Mouse (Mus musculus) MEL (cell line): ENCODE data around the gene Ccdc194. TPM values are rescaled to one million over a fixed set of nuclear protein-coding genes. Genes with fewer than 3 reads are reported as not detected.

Experiments used
- DNase-seq: peaks from one replicate; pipeline ENCODE4 v3.0.0; 2011; ENCODE audit warnings: low read depth, low spot score
- H3K27ac ChIP-seq: 2 replicates; pipeline ENCODE4 v1.5.1; 2012; ENCODE audit warnings: low read depth, mild to moderate bottlenecking, control low read depth, low read length, moderate library complexity; ENCODE audit not compliant: control insufficient read depth
- H3K27me3 ChIP-seq, 2 experiments: fragments of 150-350 bp in 1 of 2; sonication (generic) in 1 of 2; 2 replicates each; pipeline ENCODE4 v1.6.1; 2012; ENCODE audit warnings: low read length in 2 of 2, mild to moderate bottlenecking in 2 of 2, improper control_type of control experiment in 1 of 2, moderate library complexity in 1 of 2; ENCODE audit not compliant: insufficient read depth in 2 of 2, control insufficient read depth in 1 of 2
- H3K36me3 ChIP-seq, 2 experiments: 2 replicates each; pipeline ENCODE4 v1.6.1; 2012 to 2014; ENCODE audit warnings: low read length in 2 of 2, improper control_type of control experiment in 1 of 2, inconsistent platforms in 1 of 2, mild to moderate bottlenecking in 1 of 2; ENCODE audit not compliant: insufficient read depth in 2 of 2, control insufficient read depth in 1 of 2
- H3K4me1 ChIP-seq, 2 experiments: fragments of 150-350 bp in 1 of 2; sonication (generic) in 1 of 2; 2 replicates each; pipeline ENCODE4 v1.6.1; 2012; ENCODE audit warnings: low read length in 2 of 2, improper control_type of control experiment in 1 of 2, mild to moderate bottlenecking in 1 of 2; ENCODE audit not compliant: insufficient read depth in 2 of 2, control insufficient read depth in 1 of 2
- H3K4me3 ChIP-seq, 2 experiments: fragments of 150-350 bp in 1 of 2; sonication (generic) in 1 of 2; 2 replicates each; pipeline ENCODE4 v1.5.1; 2012; ENCODE audit warnings: low read depth in 2 of 2, low read length in 2 of 2, mild to moderate bottlenecking in 2 of 2, moderate library complexity in 2 of 2, control low read depth in 1 of 2, improper control_type of control experiment in 1 of 2; ENCODE audit not compliant: control insufficient read depth in 1 of 2, insufficient read depth in 1 of 2
- H3K79me2 ChIP-seq: 2 replicates; pipeline ENCODE4 v1.6.1; 2012; ENCODE audit warnings: mild to moderate bottlenecking, low read length, moderate library complexity; ENCODE audit not compliant: control insufficient read depth, poor library complexity, insufficient read depth
- H3K9ac ChIP-seq: 2 replicates; pipeline ENCODE4 v1.6.1; 2012; ENCODE audit warnings: low read depth, mild to moderate bottlenecking, control low read depth, low read length, moderate library complexity; ENCODE audit not compliant: control insufficient read depth, poor library complexity, severe bottlenecking
- H3K9me3 ChIP-seq: fragments of 150-350 bp; sonication (generic); replicated peaks from 2 replicates; pipeline ENCODE4 v1.6.1; 2012; ENCODE audit warnings: mild to moderate bottlenecking, low read length, improper control_type of control experiment, moderate library complexity; ENCODE audit not compliant: insufficient read depth
- CHD1 ChIP-seq: IDR thresholded peaks from 2 replicates; pipeline ENCODE4 v1.6.1; 2012; ENCODE audit warnings: low read depth, mild to moderate bottlenecking, inconsistent platforms, low read length, improper control_type of control experiment
- CTCF ChIP-seq, 3 experiments: IDR thresholded peaks in 2 of 3; conservative IDR thresholded peaks in 1 of 3; 2 replicates each; pipeline ENCODE4 v1.5.1; 2011 to 2012; ENCODE audit warnings: low read length in 3 of 3, low read depth in 2 of 3, mild to moderate bottlenecking in 2 of 3, improper control_type of control experiment in 1 of 3, inconsistent platforms in 1 of 3, mixed read lengths in 1 of 3, moderate library complexity in 1 of 3; ENCODE audit not compliant: control insufficient read depth in 1 of 3, insufficient read depth in 1 of 3, poor library complexity in 1 of 3, severe bottlenecking in 1 of 3
- ELF1 ChIP-seq: IDR thresholded peaks from 2 replicates; pipeline ENCODE4 v1.6.1; 2014; ENCODE audit warnings: low read depth, mild to moderate bottlenecking, inconsistent platforms, low read length, improper control_type of control experiment, moderate library complexity
- EP300 ChIP-seq, 2 experiments: IDR thresholded peaks; 2 replicates each; pipeline ENCODE4 v1.6.1; 2011; ENCODE audit warnings: improper control_type of control experiment in 2 of 2, low read length in 2 of 2, low read depth in 1 of 2, mild to moderate bottlenecking in 1 of 2
- GABPA ChIP-seq: IDR thresholded peaks from 2 replicates; pipeline ENCODE4 v1.6.1; 2012; ENCODE audit warnings: low read depth, mild to moderate bottlenecking, inconsistent platforms, low read length, improper control_type of control experiment, moderate library complexity
- GATA1 ChIP-seq: IDR thresholded peaks from 2 replicates; pipeline ENCODE4 v1.6.1; 2011; ENCODE audit warnings: low read depth, low read length, improper control_type of control experiment
- JUND ChIP-seq: IDR thresholded peaks from 2 replicates; pipeline ENCODE4 v1.6.1; 2011; ENCODE audit warnings: low read depth, mild to moderate bottlenecking, improper control_type of control experiment, low read length
- MAZ ChIP-seq: IDR thresholded peaks from 2 replicates; pipeline ENCODE4 v1.6.1; 2012; ENCODE audit warnings: low read depth, mild to moderate bottlenecking, inconsistent platforms, low read length, improper control_type of control experiment
- MXI1 ChIP-seq: IDR thresholded peaks from 2 replicates; pipeline ENCODE4 v1.6.1; 2011; ENCODE audit warnings: mild to moderate bottlenecking, low read depth, low read length, improper control_type of control experiment
- MYB ChIP-seq: IDR thresholded peaks from 2 replicates; pipeline ENCODE4 v1.6.1; 2011; ENCODE audit warnings: mild to moderate bottlenecking, low read depth, low read length, improper control_type of control experiment
- MYC ChIP-seq: IDR thresholded peaks from 2 replicates; pipeline ENCODE4 v1.6.1; 2011; ENCODE audit warnings: low read depth, mild to moderate bottlenecking, low read length, improper control_type of control experiment, moderate library complexity
- NRF1 ChIP-seq: IDR thresholded peaks from 2 replicates; pipeline ENCODE4 v1.6.1; 2014; ENCODE audit warnings: low read depth, mild to moderate bottlenecking, inconsistent platforms, low read length, improper control_type of control experiment, moderate library complexity; ENCODE audit not compliant: poor library complexity, insufficient read depth, severe bottlenecking
- POLR2AphosphoS5 ChIP-seq: IDR thresholded peaks from 2 replicates; pipeline ENCODE4 v1.6.1; 2012; ENCODE audit warnings: low read depth, borderline replicate concordance, mild to moderate bottlenecking, inconsistent platforms, low read length, moderate library complexity, mixed read lengths
- SMC3 ChIP-seq: IDR thresholded peaks from 2 replicates; pipeline ENCODE4 v1.6.1; 2011; ENCODE audit warnings: low read depth, low read length, improper control_type of control experiment
- TAL1 ChIP-seq: IDR thresholded peaks from 2 replicates; pipeline ENCODE4 v1.6.1; 2012; ENCODE audit warnings: mild to moderate bottlenecking, inconsistent platforms, low read length, moderate library complexity, mixed read lengths
- TCF12 ChIP-seq: IDR thresholded peaks from 2 replicates; pipeline ENCODE4 v1.6.1; 2014; ENCODE audit warnings: low read depth, mild to moderate bottlenecking, inconsistent platforms, low read length, improper control_type of control experiment, moderate library complexity
- USF2 ChIP-seq, 2 experiments: IDR thresholded peaks; 2 replicates each; pipeline ENCODE4 v1.6.1; 2011 to 2012; ENCODE audit warnings: improper control_type of control experiment in 2 of 2, low read length in 2 of 2, borderline replicate concordance in 1 of 2, inconsistent platforms in 1 of 2, low read depth in 1 of 2, mild to moderate bottlenecking in 1 of 2; ENCODE audit not compliant: insufficient read depth in 1 of 2
- polyA plus RNA-seq, 2 experiments: library from polyadenylated mRNA; stranded (reverse) in 1 of 2; unstranded in 1 of 2; fragments of >175 nt in 1 of 2; fragments of >200 nt in 1 of 2; gene quantifications; 2 replicates each; pipeline versions ENCODE4 v1.2.1 to v1.2.4; 2012; ENCODE audit warnings: low replicate concordance in 2 of 2, low read depth in 1 of 2; ENCODE audit not compliant: insufficient read length in 2 of 2, insufficient read depth in 1 of 2, missing spikeins in 1 of 2
- total RNA-seq: library from RNA; depleted of rRNA; stranded (reverse); fragments of 300-350 nt; gene quantifications from 2 replicates; pipeline ENCODE4 v1.2.3, GENCODE M21; 2012

Gene Ccdc194
- total and polyA plus RNA-seq, 3 experiments, result not detected

DNA sequence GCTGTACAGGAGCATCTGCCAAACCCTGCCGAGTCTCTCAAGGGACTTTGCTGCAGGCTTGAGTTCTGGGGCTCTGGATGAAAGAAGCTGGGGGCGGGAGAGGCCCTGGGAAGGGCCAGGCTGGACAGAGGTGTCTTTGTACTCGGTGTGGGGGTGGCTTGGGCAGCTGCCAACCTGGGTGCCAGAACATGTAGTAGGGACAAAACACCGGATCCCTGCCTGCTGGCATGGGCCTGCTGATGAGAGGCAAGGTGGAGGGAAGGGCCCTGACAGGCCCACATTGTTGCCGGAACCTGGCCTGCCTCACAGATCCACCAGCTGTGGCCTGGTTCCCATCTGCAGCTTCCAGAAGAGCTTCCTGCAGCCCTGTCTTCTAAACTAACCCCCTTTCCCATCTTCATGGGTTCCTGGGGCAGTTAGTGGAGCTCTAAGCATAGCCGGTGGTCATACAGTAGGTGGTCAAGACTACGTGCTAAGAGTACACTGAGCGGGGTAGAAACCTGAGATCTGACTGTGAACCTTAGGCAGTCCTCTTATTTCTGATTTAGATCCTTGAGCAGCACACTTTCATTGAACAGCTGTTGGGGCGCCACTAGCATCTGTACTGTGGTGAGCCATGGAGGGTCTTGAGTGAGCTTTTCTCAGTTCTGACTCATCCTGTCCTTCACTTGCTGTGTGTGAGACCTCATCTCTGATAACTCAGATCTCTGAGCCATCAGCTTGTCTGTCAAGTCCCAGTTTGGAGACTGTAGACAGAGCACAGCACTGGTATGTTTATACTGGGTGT, 47.5 kb upstream of the Ccdc194 start:
- H3K36me3 ChIP-seq, result no peaks in the 10 kb centered on the region
- no peaks in the 10 kb centered on the region for H3K9me3 ChIP-seq
- TF ChIP-seq POLR2AphosphoS5, result no peak
- no peak for TF ChIP-seq CHD1
- no peak for TF ChIP-seq USF2 (IDR thresholded peaks at IDR 0.05; ENCODE audit: borderline replicate concordance in 1 of 2, insufficient read depth in 1 of 2, low read depth in 1 of 2, low read length in 2 of 2)
- TF ChIP-seq MXI1, result no peak
- TF ChIP-seq EP300 (IDR thresholded peaks at IDR 0.05; ENCODE audit: low read depth in 1 of 2, low read length in 2 of 2), result no peak
- no peak overlapping the region for H3K9ac ChIP-seq
- H3K27ac ChIP-seq, result no peak overlapping the region
- no peaks in the 10 kb centered on the region; a peak in 2 of 4 replicates for H3K27me3 ChIP-seq
- DNase-seq, result no peak
- H3K79me2 ChIP-seq, result no peaks in the 10 kb centered on the region
- no peak overlapping the region for H3K4me3 ChIP-seq
- no peaks in the 10 kb centered on the region; a peak in 1 of 4 replicates for H3K4me1 ChIP-seq

DNA sequence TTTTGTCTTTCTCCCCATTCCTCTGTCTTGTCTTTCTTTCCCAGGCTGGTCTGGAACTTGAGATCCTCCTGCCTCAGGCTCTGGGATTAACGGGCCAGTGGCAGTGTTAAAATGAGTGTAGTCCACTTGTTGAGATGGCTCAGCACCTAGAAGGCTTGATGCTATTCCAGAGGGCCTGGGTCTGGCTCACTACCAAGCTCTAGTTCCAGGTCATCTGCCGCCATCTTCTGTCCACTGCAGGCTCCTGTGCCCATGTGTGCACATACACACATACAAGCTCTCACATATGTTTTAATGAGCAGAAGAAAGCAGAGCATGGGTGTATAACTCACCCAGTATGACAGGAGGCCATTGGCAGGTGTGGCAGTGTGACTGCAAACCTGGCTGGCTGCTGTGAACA, 46.6 kb upstream of the Ccdc194 start:
- Histone ChIP-seq H3K9ac (no peak overlapping the region), H3K9me3 (no peaks in the 10 kb centered on the region), H3K4me3 (no peak overlapping the region), H3K36me3 (no peaks in the 10 kb centered on the region), H3K79me2 (no peaks in the 10 kb centered on the region), H3K27ac (no peak overlapping the region), H3K4me1 (no peaks in the 10 kb centered on the region; a peak in 1 of 4 replicates), H3K27me3 (no peaks in the 10 kb centered on the region; a peak in 2 of 4 replicates)
- DNase-seq, result no peak
- TF ChIP-seq TAL1, result no peak
- TF ChIP-seq JUND, result no peak
- TF ChIP-seq MAZ, result no peak
- no peak for TF ChIP-seq MYC
- TF ChIP-seq TCF12, result no peak
- no peak for TF ChIP-seq ELF1
- TF ChIP-seq NRF1, result no peak
- TF ChIP-seq CTCF (IDR thresholded peaks at IDR 0.05 in 2 of 3, conservative IDR thresholded peaks at IDR 0.05 in 1 of 3; ENCODE audit: control insufficient read depth in 1 of 3, insufficient read depth in 1 of 3, low read depth in 2 of 3, low read length in 3 of 3, poor library complexity in 1 of 3, severe bottlenecking in 1 of 3), result no peak
- TF ChIP-seq SMC3, result no peak
- no peak for TF ChIP-seq MYB
- TF ChIP-seq GABPA, result no peak
- no peak for TF ChIP-seq GATA1
